12 mouse cellular contexts compared by ENCODE assay signal in the genomic region with DNA sequence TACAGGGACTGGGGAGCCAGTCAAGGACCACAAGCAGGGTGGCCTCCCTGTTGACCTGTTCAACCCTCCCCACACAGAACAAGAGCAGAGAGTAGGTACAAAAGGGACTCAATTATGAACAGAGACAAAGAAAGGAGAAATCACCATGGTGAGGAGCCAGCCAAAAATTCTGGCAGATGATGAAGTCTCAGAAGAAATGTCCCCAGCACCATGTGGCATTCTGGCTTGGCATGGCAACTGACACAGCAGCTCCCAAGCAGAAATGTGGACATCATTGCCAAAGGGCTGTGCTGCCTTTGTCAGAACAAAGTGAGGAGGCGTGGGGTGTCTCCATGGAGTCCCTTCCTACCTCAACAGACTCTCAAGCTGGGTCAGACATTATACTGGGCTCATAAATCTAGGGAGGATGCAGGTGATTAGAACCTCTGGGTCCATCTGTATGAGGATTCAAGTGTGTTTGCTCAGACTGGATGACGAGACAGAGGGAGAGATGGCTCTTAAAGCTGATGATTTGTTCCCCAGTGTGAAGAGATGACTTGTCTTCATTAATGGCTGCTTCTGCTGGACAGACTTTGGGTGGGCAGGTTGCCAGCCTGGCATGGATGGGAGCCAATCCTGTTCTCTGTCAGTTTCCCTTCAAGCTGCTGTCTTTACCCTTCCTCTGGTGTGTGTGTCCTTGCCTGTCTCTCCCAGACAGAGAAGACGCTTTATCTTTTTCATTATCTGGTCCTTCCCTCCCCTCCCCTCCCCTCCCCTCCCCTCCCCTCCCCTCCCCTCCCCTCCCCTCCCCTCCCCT.
A peak's percentile ranks its signal among the peaks of the same experiment; 100 is the strongest.
DNase-seq lines count a peak whose midpoint lies in the region; ATAC-seq and TF ChIP-seq lines count a peak whose summit lies in the region.
"Had no signal": no experiment of that assay in that cellular context is flagged by ENCODE, and none has a peak within 500 bp of the region (broad histone marks: within the 10 kb centered on the region; RNA-seq: fewer than 3 reads in every experiment).

No protein-coding gene starts in this region.

- H3K27me3 ChIP-seq in liver, adult 2 months (ENCODE audit: control insufficient read depth, insufficient read depth, low read length), result no peaks in the 10 kb centered on the region
- H3K27me3 ChIP-seq in liver, postnatal 0 days (ENCODE audit: insufficient read depth, low read length), result no peaks in the 10 kb centered on the region
- no peaks in the 10 kb centered on the region for H3K27me3 ChIP-seq in cerebellum, adult 2 months (ENCODE audit: control insufficient read depth, insufficient read depth, low read length)
- no peaks in the 10 kb centered on the region for H3K27me3 ChIP-seq in forebrain, embryonic 16.5 days (replicated peaks; ENCODE audit: control insufficient read depth, insufficient read depth, low read length)
- H3K27me3 ChIP-seq in midbrain, embryonic 15.5 days (replicated peaks), result no peaks in the 10 kb centered on the region
- H3K27me3 ChIP-seq: embryonic facial prominence, embryonic 12.5 days had no signal

- 74% methylated on average over 3 of the region's 3 CpGs for WGBS in liver, adult 2 months
- 74% methylated on average over 3 of the region's 3 CpGs for WGBS in liver, postnatal 0 days (ENCODE audit: insufficient replicate concordance)
- WGBS in cerebellum, adult 2 months, result 24% methylated on average over 3 of the region's 3 CpGs
- WGBS in forebrain, embryonic 16.5 days, result 44% methylated on average over 3 of the region's 3 CpGs
- WGBS in midbrain, embryonic 15.5 days, result 53% methylated on average over 3 of the region's 3 CpGs

- TF ChIP-seq EP300 in liver, postnatal 0 days (IDR thresholded peaks at IDR 0.05; ENCODE audit: low read depth), result no peak

- no peak overlapping the region for H3K27ac ChIP-seq in liver, adult 2 months (replicated peaks; ENCODE audit: insufficient read depth, low read depth, low read length)
- H3K27ac ChIP-seq in liver, postnatal 0 days (ENCODE audit: low read depth), result no peak overlapping the region
- H3K27ac ChIP-seq in cerebellum, adult 2 months (ENCODE audit: insufficient read depth, low read length), result no peak overlapping the region
- H3K27ac ChIP-seq in forebrain, embryonic 16.5 days (ENCODE audit: low read length), result no peak overlapping the region
- H3K27ac ChIP-seq in midbrain, embryonic 15.5 days, result no peak overlapping the region
- H3K27ac ChIP-seq: embryonic facial prominence, embryonic 12.5 days had no signal

- H3K4me3 ChIP-seq in liver, adult 2 months (ENCODE audit: insufficient read depth, low read depth, low read length), result no peak overlapping the region
- H3K4me3 ChIP-seq in liver, postnatal 0 days (ENCODE audit: low read depth, low read length), result no peak overlapping the region
- no peak overlapping the region for H3K4me3 ChIP-seq in cerebellum, adult 2 months (replicated peaks; ENCODE audit: insufficient read depth, low read depth, low read length)
- no peak overlapping the region for H3K4me3 ChIP-seq in forebrain, embryonic 16.5 days (replicated peaks; ENCODE audit: low read length)
- no peak overlapping the region for H3K4me3 ChIP-seq in midbrain, embryonic 15.5 days
- H3K4me3 ChIP-seq: embryonic facial prominence, embryonic 12.5 days had no signal

- ATAC-seq in liver, postnatal 0 days, result no peak
- ATAC-seq in forebrain, embryonic 16.5 days, result peak; percentile 43; the same call in 1 of the 2 replicates
- peak; percentile 49; the same call in 1 of the 2 replicates for ATAC-seq in midbrain, embryonic 15.5 days (replicated peaks)

- DNase-seq in liver, adult 2 months (ENCODE audit: extremely low read depth, low read depth, low spot score), result peak; percentile 22
- DNase-seq in liver, postnatal 0 days, result no peak
- DNase-seq in cerebellum, adult 2 months, result peak; percentile 40 to 42
- DNase-seq in ovary, postnatal 36 days (ENCODE audit: low spot score), result no peak
- no peak for DNase-seq in lung, postnatal 25 days (ENCODE audit: low spot score)
- DNase-seq: heart, postnatal 14 days; kidney, postnatal 4 days; lung, postnatal 36 days; thymus, postnatal 25 days had no signal

- H3K9ac ChIP-seq in liver, adult 2 months (ENCODE audit: low read depth, low read length), result no peak overlapping the region
- H3K9ac ChIP-seq in liver, postnatal 0 days (replicated peaks), result no peak overlapping the region
- H3K9ac ChIP-seq in forebrain, embryonic 16.5 days (replicated peaks; ENCODE audit: low read depth, low read length), result no peak overlapping the region
- no peak overlapping the region for H3K9ac ChIP-seq in midbrain, embryonic 15.5 days
- H3K9ac ChIP-seq: embryonic facial prominence, embryonic 12.5 days had no signal

- no peak for TF ChIP-seq POLR2A in liver, adult 2 months (IDR thresholded peaks at IDR 0.05; ENCODE audit: extremely low read depth, insufficient read depth, low read length)
- no peak for TF ChIP-seq POLR2A in cerebellum, adult 2 months (IDR thresholded peaks at IDR 0.05; ENCODE audit: borderline replicate concordance, insufficient read depth, low read length)

- no peaks in the 10 kb centered on the region for H3K79me2 ChIP-seq in liver, adult 2 months (ENCODE audit: control insufficient read depth, insufficient read depth, low read length)

- no peaks in the 10 kb centered on the region for H3K36me3 ChIP-seq in liver, adult 2 months (ENCODE audit: control insufficient read depth, insufficient read depth, low read length)
- no peaks in the 10 kb centered on the region for H3K36me3 ChIP-seq in liver, postnatal 0 days (replicated peaks; ENCODE audit: insufficient read depth, low read length)
- no peaks in the 10 kb centered on the region for H3K36me3 ChIP-seq in forebrain, embryonic 16.5 days (ENCODE audit: control insufficient read depth, insufficient read depth)
- no peaks in the 10 kb centered on the region for H3K36me3 ChIP-seq in midbrain, embryonic 15.5 days (replicated peaks)
- H3K36me3 ChIP-seq: embryonic facial prominence, embryonic 12.5 days had no signal

- H3K9me3 ChIP-seq in liver, postnatal 0 days (ENCODE audit: low read length), result no peaks in the 10 kb centered on the region
- H3K9me3 ChIP-seq in forebrain, embryonic 16.5 days (ENCODE audit: control insufficient read depth, low read length), result no peaks in the 10 kb centered on the region
- H3K9me3 ChIP-seq in midbrain, embryonic 15.5 days, result no peaks in the 10 kb centered on the region
- H3K9me3 ChIP-seq: embryonic facial prominence, embryonic 12.5 days had no signal

- no peak overlapping the region for H3K4me2 ChIP-seq in liver, postnatal 0 days (ENCODE audit: low read depth, low read length)
- H3K4me2 ChIP-seq in forebrain, embryonic 16.5 days (ENCODE audit: low read length), result no peak overlapping the region
- H3K4me2 ChIP-seq in midbrain, embryonic 15.5 days, result no peak overlapping the region
- H3K4me2 ChIP-seq: embryonic facial prominence, embryonic 12.5 days had no signal

- no peak for TF ChIP-seq CTCF in liver, adult 2 months (IDR thresholded peaks at IDR 0.05; ENCODE audit: low read depth, low read length)
- TF ChIP-seq CTCF in liver, postnatal 0 days (IDR thresholded peaks at IDR 0.05; ENCODE audit: low read depth), result no peak
- no peak for TF ChIP-seq CTCF in cerebellum, adult 2 months (IDR thresholded peaks at IDR 0.05; ENCODE audit: borderline replicate concordance, insufficient read depth, low read depth, low read length)

- no peaks in the 10 kb centered on the region; the same call in 1 of the 2 replicates for H3K4me1 ChIP-seq in liver, adult 2 months (ENCODE audit: control insufficient read depth, insufficient read depth, low read length)
- no peaks in the 10 kb centered on the region for H3K4me1 ChIP-seq in liver, postnatal 0 days (ENCODE audit: insufficient read depth)
- no peaks in the 10 kb centered on the region; the same call in 1 of the 2 replicates for H3K4me1 ChIP-seq in cerebellum, adult 2 months (ENCODE audit: control insufficient read depth, insufficient read depth, low read length)
- no peaks in the 10 kb centered on the region; the same call in 1 of the 2 replicates for H3K4me1 ChIP-seq in forebrain, embryonic 16.5 days (replicated peaks; ENCODE audit: control insufficient read depth, insufficient read depth, low read length)
- no peaks in the 10 kb centered on the region; the same call in 1 of the 2 replicates for H3K4me1 ChIP-seq in midbrain, embryonic 15.5 days
- H3K4me1 ChIP-seq: embryonic facial prominence, embryonic 12.5 days had no signal

Comparison
In these comparisons a context has a peak if more than half of its experiments do, and no peak if none do; other contexts are left out.
1. DNase-seq: peak in liver, adult 2 months (single experiment) and cerebellum, adult 2 months (2 of 2); none in liver, postnatal 0 days (single experiment), ovary, postnatal 36 days (single experiment) and lung, postnatal 25 days (single experiment).